Mouse (Mus musculus) bone marrow, adult 2 months (tissue): ENCODE measurements at regions not wholly inside any gene's neighbourhood (a gene's known extent, or its start where the extent isn't known, plus 50 kb on each side); places are given as distances from the start of the nearest gene placed in this dataset.

Source experiments
- H3K27ac ChIP-seq: fragments of 200-500 bp; 2 replicates; pipeline ENCODE4 v1.5.1; 2012; ENCODE audit warnings: low read depth, mild to moderate bottlenecking, control low read depth, inconsistent platforms, low read length; ENCODE audit not compliant: control insufficient read depth, poor library complexity, insufficient read depth
- H3K4me1 ChIP-seq: fragments of 200-500 bp; 2 replicates; pipeline ENCODE4 v1.6.1; 2011; ENCODE audit warnings: low read length; ENCODE audit not compliant: control insufficient read depth, insufficient read depth
- H3K4me3 ChIP-seq: fragments of 200-500 bp; replicated peaks from 2 replicates; pipeline ENCODE3; 2011; ENCODE audit warnings: mild to moderate bottlenecking, low read depth, low read length, control low read depth; ENCODE audit not compliant: control insufficient read depth
- CTCF ChIP-seq: fragments of 200-500 bp; IDR thresholded peaks from 2 replicates; pipeline ENCODE4 v1.5.1; 2011; ENCODE audit warnings: low read length, control low read depth; ENCODE audit not compliant: control insufficient read depth, insufficient read depth
- POLR2A ChIP-seq: fragments of 200-500 bp; IDR thresholded peaks from 2 replicates; pipeline ENCODE4 v1.6.1; 2011; ENCODE audit warnings: low read depth, mild to moderate bottlenecking, control low read depth, low read length, borderline replicate concordance; ENCODE audit not compliant: control insufficient read depth
- WGBS: fragments of 180-500 bp; shearing (Covaris S2); methylation state at CpG from one replicate; pipeline ENCODE4 v1.1.7; 2018; 5-methylcytosine and 5-hydroxymethylcytosine counted together

GRCm38 (mm10) chr15:10830478-10830877 lies 116.1 kb upstream of the Rai14 start:
- Histone ChIP-seq H3K27ac (no peak overlapping the region), H3K4me3 (no peak overlapping the region), H3K4me1 (no peaks in the 10 kb centered on the region; the same call in 1 of the 2 replicates)
- 82% methylated on average over 5 of the region's 5 CpGs for WGBS
- TF ChIP-seq POLR2A = no peak
- no peak for TF ChIP-seq CTCF

- no peak overlapping the region for H3K4me3 ChIP-seq
- no peak for TF ChIP-seq CTCF
- no peak for TF ChIP-seq POLR2A
- no peaks in the 10 kb centered on the region; the same call in 1 of the 2 replicates for H3K4me1 ChIP-seq
- H3K27ac ChIP-seq = no peak overlapping the region
- 74% methylated on average over 5 of the region's 5 CpGs for WGBS
These were observed 116.7 kb upstream of the Rai14 start for GRCm38 (mm10) chr15:10831106-10831505.

- H3K27ac ChIP-seq = no peak overlapping the region
- H3K4me1 ChIP-seq = no peaks in the 10 kb centered on the region; the same call in 1 of the 2 replicates
- H3K4me3 ChIP-seq = no peak overlapping the region
- TF ChIP-seq POLR2A = no peak
- TF ChIP-seq CTCF = no peak
- WGBS = 27% methylated on average over 1 of the region's 1 CpGs
These were observed 117.9 kb upstream of the Rai14 start for GRCm38 (mm10) chr15:10832331-10832730.

- 73% methylated on average over 7 of the region's 7 CpGs for WGBS
These were observed 118.1 kb upstream of the C1qtnf3 start for GRCm38 (mm10) chr15:10833866-10834571.

GRCm38 (mm10) chr15:10838584-10839288 lies 113.4 kb upstream of the C1qtnf3 start:
- Histone ChIP-seq H3K4me3 (no peak overlapping the region), H3K27ac (no peak overlapping the region), H3K4me1 (no peaks in the 10 kb centered on the region; the same call in 1 of the 2 replicates)
- WGBS = 79% methylated on average over 1 of the region's 1 CpGs
- TF ChIP-seq POLR2A (no peak), CTCF (no peak)

More at GRCm38 (mm10) chr15:10833866-10834571, 118.1 kb upstream of the C1qtnf3 start:
- Histone ChIP-seq H3K4me3 (no peak overlapping the region), H3K27ac (no peak overlapping the region), H3K4me1 (no peaks in the 10 kb centered on the region; the same call in 1 of the 2 replicates)
- no peak for TF ChIP-seq POLR2A
- no peak for TF ChIP-seq CTCF

GRCm38 (mm10) chr15:10840621-10841034 lies 111.5 kb upstream of the C1qtnf3 start:
- WGBS = 88% methylated on average over 4 of the region's 4 CpGs
- Histone ChIP-seq H3K27ac (no peak overlapping the region), H3K4me1 (no peaks in the 10 kb centered on the region), H3K4me3 (no peak overlapping the region)
- TF ChIP-seq POLR2A (no peak), CTCF (no peak)

GRCm38 (mm10) chr15:10843060-10843695 lies 109.0 kb upstream of the C1qtnf3 start:
- 51% methylated on average over 3 of the region's 3 CpGs for WGBS
- TF ChIP-seq CTCF (no peak), POLR2A (no peak)

GRCm38 (mm10) chr15:10846722-10847121 lies 105.4 kb upstream of the C1qtnf3 start:
- Histone ChIP-seq H3K4me1 (no peaks in the 10 kb centered on the region), H3K4me3 (no peak overlapping the region), H3K27ac (no peak overlapping the region)
- WGBS = 80% methylated on average over 4 of the region's 4 CpGs
- TF ChIP-seq POLR2A (no peak), CTCF (no peak)

More at GRCm38 (mm10) chr15:10843060-10843695, 109.0 kb upstream of the C1qtnf3 start:
- Histone ChIP-seq H3K4me3 (no peak overlapping the region), H3K4me1 (no peaks in the 10 kb centered on the region), H3K27ac (no peak overlapping the region)
